Mouse (Mus musculus): ENCODE measurements around the gene Pitpnc1. TPM values are rescaled to one million over a fixed set of nuclear protein-coding genes. Genes with fewer than 3 reads are reported as not detected.

Pitpnc1 gene
- polyA plus RNA-seq, 1 experiment from 2014 or later = 40.5 TPM

DNA sequence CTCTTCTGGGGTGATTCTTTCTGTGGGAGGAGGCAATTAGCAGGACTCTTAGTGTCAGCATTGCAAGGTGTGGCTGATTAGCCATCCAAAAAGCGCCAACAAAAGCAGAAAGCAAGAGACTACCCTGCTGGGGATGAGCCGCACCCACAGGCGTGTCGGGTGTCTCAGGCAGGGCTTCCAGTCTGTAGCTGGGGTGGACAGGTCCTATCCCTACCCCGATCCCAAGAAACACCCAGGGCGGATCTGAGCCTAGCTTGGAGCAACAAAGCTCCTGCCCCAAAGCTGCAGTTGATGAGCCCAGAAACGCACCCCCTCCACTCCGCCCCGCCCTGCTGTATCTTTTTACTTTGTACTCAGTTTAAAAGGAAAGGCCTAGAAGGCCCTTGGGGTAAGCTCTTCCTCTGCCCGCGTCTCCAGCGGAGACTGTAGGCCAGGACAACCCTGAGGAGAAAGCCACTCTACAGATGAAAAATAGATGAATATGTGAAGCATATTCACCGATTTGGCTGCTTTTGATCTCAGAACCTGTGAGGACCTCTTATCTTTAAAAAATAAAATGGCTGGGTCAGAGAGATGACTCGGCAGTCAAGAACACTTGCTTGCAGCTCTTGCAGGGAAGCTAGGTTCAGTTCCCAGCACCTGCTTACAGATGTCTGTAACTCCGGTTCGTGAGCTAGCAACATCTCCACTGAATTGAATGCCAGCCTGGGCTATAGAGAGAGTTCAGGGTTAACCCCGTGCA is 21.2 kb downstream of the Pitpnc1 start:
- Histone ChIP-seq H3K36me3 (peaks cover 15% of the 10 kb centered on the region), H3K27ac (no peak overlapping the region), H3K4me2 (replicated peaks) (no peak overlapping the region), H3K9me3 (no peaks in the 10 kb centered on the region), H3K9ac (no peak overlapping the region), H3K4me3 (no peak overlapping the region), H3K27me3 (no peaks in the 10 kb centered on the region), H3K4me1 (peaks cover 23% of the 10 kb centered on the region)
- ATAC-seq (ENCODE audit: low FRiP score, low read depth) = no peak
- WGBS = 72% methylated on average over 17 of the region's 17 CpGs

DNA sequence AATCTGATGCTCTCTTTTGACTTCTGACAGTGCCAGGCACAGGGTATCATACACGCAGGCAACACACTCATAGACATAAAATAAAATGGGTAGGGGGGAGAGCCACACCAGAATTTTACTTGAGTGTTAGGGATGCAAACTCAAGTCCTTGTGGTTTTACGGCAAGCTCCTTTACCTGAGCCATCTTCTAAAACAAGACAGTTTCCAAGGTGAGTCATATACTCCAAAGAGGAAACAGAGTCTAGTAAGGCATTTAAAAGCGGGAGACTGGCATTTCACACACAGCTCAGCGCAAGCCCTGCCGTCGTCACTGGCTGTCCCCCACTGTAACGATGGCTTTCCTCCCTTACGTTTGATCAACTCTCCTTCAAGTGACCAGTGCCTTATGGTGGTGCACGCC is 22.6 kb downstream of the Pitpnc1 start:
- Histone ChIP-seq H3K36me3 (peaks cover 2% of the 10 kb centered on the region; the same call in 1 of the 2 replicates), H3K27ac (no peak overlapping the region), H3K4me3 (no peak overlapping the region), H3K4me1 (peaks cover 23% of the 10 kb centered on the region), H3K9ac (no peak overlapping the region), H3K9me3 (no peaks in the 10 kb centered on the region), H3K4me2 (replicated peaks) (no peak overlapping the region), H3K27me3 (no peaks in the 10 kb centered on the region)
- 77% methylated on average over 9 of the region's 9 CpGs for WGBS
- ATAC-seq (ENCODE audit: low FRiP score, low read depth) = no peak

DNA sequence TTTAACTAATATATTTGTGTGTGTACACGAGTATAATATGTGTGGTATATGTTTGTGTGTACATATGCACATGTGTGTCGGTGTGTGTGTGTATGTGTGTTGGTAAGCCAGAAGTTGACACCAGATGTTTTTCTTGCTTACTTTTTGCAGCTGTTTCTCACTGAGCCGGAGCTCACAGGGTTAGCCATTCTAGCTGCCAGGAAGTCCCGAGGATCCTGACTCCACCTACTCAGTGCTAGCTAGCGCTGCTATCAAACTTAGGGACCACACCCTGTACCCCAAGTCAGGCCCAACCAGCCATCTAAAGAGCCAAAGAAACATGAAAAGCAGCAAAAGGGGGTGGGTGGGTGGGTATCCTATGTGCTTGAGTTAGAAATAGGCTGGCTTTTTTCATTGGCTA is 23.1 kb downstream of the Pitpnc1 start:
- WGBS = 63% methylated on average over 5 of the region's 5 CpGs
- H3K4me3 ChIP-seq = no peak overlapping the region
- peaks cover 23% of the 10 kb centered on the region for H3K4me1 ChIP-seq
- no peak for ATAC-seq (ENCODE audit: low FRiP score, low read depth)
- no peaks in the 10 kb centered on the region for H3K9me3 ChIP-seq
- H3K4me2 ChIP-seq (replicated peaks) = no peak overlapping the region
- H3K9ac ChIP-seq = no peak overlapping the region
- no peaks in the 10 kb centered on the region for H3K27me3 ChIP-seq
- H3K27ac ChIP-seq = no peak overlapping the region
- H3K36me3 ChIP-seq = no peaks in the 10 kb centered on the region

DNA sequence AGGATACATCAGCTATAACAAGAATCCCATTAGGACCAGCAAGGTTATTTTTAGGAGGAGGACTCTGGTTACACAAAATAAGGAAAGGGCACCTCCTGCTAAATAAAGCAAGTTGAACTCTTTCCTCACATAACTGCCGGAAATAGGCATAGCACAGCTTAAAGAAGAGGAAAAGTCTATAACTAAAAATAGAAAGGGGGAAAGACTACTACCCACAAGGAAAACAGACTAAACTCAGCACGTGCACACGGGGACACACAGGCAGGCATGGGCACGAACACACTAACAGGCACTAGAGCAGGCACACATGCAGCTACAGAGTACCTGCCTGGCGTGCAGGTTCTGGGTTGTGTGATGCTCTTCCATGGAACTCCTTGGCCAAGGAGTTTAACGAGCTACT is 23.8 kb downstream of the Pitpnc1 start:
- H3K27ac ChIP-seq = no peak overlapping the region
- no peak overlapping the region for H3K9ac ChIP-seq
- H3K27me3 ChIP-seq = no peaks in the 10 kb centered on the region
- no peak overlapping the region for H3K4me3 ChIP-seq
- WGBS = 73% methylated on average over 6 of the region's 6 CpGs
- no peak overlapping the region for H3K4me2 ChIP-seq (replicated peaks)
- ATAC-seq (ENCODE audit: low FRiP score, low read depth) = no peak
- no peaks in the 10 kb centered on the region for H3K9me3 ChIP-seq
- H3K4me1 ChIP-seq = peaks cover 23% of the 10 kb centered on the region
- H3K36me3 ChIP-seq = no peaks in the 10 kb centered on the region

DNA sequence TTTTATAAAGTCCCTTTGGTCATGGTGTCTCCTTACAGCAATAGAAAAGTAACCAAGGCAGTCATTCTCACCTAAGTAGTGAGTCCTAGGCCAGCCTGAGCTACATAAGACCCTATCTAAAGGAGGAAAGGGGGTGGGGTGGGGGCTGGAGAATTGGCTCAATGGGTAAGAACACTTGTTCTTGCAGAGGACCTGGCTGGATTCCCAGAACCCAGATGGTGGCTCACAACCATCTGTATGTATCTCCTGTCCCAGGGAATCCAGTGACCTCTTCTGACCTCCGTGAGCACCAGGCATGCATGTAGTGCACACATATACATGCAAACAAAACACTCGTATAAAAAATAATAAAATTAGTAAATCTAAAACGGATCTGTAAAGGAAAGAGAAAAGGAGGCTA is 24.8 kb downstream of the Pitpnc1 start:
- no peak overlapping the region for H3K4me2 ChIP-seq (replicated peaks)
- no peak overlapping the region for H3K9ac ChIP-seq
- H3K27me3 ChIP-seq = no peaks in the 10 kb centered on the region
- H3K4me1 ChIP-seq = peaks cover 23% of the 10 kb centered on the region
- no peak overlapping the region for H3K27ac ChIP-seq
- 86% methylated on average over 3 of the region's 3 CpGs for WGBS
- no peaks in the 10 kb centered on the region for H3K9me3 ChIP-seq
- ATAC-seq (ENCODE audit: low FRiP score, low read depth) = no peak
- no peaks in the 10 kb centered on the region for H3K36me3 ChIP-seq
- H3K4me3 ChIP-seq = no peak overlapping the region

DNA sequence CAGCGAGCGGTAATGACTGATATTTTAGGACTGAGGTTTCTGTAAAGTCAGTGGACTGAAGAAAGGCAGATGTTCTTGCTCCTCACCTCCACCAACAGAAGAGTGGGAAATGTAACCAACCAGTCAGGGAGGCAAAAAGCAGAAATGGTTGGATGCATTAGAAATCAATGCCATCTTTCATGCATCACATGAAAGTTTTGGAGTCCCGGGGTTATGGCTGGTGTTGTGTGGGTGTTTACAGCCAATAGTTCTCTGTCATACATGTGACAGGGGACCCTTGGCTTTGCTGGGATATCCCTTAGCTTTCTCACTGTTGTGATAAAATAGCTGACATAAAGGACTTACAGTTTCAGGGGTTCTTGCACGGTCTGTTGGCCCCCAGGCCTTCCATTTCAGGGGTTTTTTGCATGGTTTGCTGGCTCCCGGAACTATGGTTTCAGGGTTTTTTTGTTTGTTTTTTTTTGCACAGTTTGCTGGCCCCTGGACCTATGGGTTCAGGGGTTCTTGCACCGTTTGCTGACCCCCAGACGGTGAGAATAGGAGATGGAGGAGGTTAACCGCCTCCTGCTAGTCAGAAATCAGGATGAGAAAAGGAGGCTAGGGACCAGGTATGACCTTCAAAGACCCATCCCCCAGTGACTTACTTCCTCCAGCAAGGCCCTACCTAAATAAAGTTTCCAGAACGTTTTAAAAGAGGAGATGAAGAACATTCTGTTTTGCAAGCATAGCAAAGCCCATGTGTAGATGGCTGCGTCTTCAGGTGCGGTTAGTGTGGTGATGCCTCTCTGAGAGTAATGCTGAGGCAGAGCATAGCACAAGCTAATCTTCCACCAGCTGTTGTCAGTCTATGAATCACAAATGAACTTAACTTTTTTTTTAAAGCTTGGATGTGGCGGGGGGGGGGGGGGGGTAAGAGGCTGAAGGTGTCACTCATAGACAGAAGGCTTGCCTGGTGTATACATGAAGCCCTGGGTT is 27.1 kb downstream of the Pitpnc1 start:
- Histone ChIP-seq H3K4me1 (0 out of 2 replicates have a peak, but pooled peaks cover 13% of the 10 kb centered on the region), H3K9ac (no peak overlapping the region), H3K4me3 (no peak overlapping the region), H3K4me2 (replicated peaks) (no peak overlapping the region), H3K27ac (no peak overlapping the region), H3K36me3 (no peaks in the 10 kb centered on the region), H3K9me3 (peaks cover 1% of the 10 kb centered on the region), H3K27me3 (no peaks in the 10 kb centered on the region)
- WGBS = 83% methylated on average over 12 of the region's 12 CpGs
- no peak for ATAC-seq (ENCODE audit: low FRiP score, low read depth)

DNA sequence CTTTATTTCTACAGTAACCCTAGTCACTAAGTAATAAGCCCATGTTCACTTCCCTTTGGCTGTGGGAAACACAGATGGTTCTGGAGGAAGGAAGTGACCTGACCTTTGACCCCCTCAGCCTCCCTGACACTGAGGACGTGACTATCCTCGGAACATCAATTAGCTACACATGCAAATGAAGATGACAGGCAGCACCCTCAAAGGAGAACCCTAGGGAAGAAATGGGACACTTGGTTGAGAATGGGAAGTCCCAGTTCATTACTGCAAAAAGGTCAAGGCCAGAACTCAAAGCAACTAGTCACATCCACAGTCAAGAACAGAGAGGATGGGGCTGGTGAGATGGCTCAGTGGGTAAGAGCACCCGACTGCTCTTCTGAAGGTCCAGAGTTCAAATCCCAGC is 29.4 kb downstream of the Pitpnc1 start:
- ATAC-seq (ENCODE audit: low FRiP score, low read depth) = no peak
- Histone ChIP-seq H3K36me3 (no peaks in the 10 kb centered on the region; the same call in 1 of the 2 replicates), H3K27me3 (no peaks in the 10 kb centered on the region), H3K4me1 (peaks cover 11% of the 10 kb centered on the region), H3K4me2 (replicated peaks) (no peak overlapping the region), H3K9me3 (peaks cover 4% of the 10 kb centered on the region), H3K9ac (no peak overlapping the region), H3K27ac (no peak overlapping the region), H3K4me3 (no peak overlapping the region)
- WGBS = 54% methylated on average over 3 of the region's 3 CpGs

DNA sequence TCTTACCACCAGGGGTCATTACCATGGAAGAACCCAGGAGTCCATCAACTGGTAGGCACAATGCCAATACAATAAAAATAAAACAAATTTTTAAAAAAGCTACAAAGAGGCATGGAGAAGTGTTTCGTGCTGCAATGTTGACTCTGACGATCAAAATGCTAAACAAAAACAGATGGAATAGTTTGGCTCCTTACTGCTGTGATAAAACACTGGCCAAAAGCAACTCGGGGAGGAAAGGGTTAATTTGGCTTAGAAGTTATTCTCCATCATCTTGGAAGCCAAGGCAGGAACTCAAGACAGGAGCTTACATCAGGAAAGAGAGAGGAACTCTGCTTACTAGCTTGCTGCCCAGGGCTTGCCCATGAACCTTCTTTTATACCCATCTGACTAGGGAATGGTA is 32.4 kb downstream of the Pitpnc1 start:
- H3K4me1 ChIP-seq = peaks cover 17% of the 10 kb centered on the region
- peaks cover 6% of the 10 kb centered on the region; the same call in 1 of the 2 replicates for H3K36me3 ChIP-seq
- peak overlapping the region; percentile 16; the same call in 1 of the 2 replicates for H3K27ac ChIP-seq
- H3K4me3 ChIP-seq = no peak overlapping the region
- no peak overlapping the region for H3K4me2 ChIP-seq (replicated peaks)
- H3K9me3 ChIP-seq = peaks cover 4% of the 10 kb centered on the region
- no peak overlapping the region for H3K9ac ChIP-seq
- ATAC-seq (ENCODE audit: low FRiP score, low read depth) = peak; percentile 54; the same call in 1 of the 2 replicates
- 31% methylated on average over 3 of the region's 3 CpGs for WGBS
- H3K27me3 ChIP-seq = no peaks in the 10 kb centered on the region

DNA sequence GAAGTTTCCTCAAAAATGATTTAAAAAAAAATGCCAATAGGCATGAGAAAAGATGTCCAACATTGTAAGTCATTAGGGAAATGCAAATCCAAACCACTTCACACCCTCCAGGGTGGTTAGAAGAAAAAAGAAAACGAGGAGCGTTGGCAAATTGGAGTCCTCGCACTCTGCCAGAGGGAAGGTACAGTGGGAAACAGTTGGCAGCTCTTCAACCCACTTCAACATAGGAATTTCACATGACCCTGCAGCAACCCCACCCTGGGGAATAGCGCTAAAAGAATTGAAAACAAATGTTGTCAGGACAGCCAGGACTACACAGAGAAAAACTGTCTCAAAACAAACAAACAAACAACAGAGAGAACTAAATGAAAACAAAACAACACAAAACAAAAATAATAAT is 32.8 kb downstream of the Pitpnc1 start:
- Histone ChIP-seq H3K4me3 (no peak overlapping the region), H3K36me3 (peaks cover 6% of the 10 kb centered on the region; the same call in 1 of the 2 replicates), H3K4me1 (peaks cover 21% of the 10 kb centered on the region), H3K9ac (no peak overlapping the region), H3K27me3 (no peaks in the 10 kb centered on the region), H3K4me2 (replicated peaks) (no peak overlapping the region), H3K27ac (peak overlapping the region; percentile 16; the same call in 1 of the 2 replicates), H3K9me3 (peaks cover 4% of the 10 kb centered on the region)
- 0 out of 2 replicates have a peak, but pooled peaks have one; percentile 64 for ATAC-seq (ENCODE audit: low FRiP score, low read depth)
- WGBS = 37% methylated on average over 4 of the region's 4 CpGs

DNA sequence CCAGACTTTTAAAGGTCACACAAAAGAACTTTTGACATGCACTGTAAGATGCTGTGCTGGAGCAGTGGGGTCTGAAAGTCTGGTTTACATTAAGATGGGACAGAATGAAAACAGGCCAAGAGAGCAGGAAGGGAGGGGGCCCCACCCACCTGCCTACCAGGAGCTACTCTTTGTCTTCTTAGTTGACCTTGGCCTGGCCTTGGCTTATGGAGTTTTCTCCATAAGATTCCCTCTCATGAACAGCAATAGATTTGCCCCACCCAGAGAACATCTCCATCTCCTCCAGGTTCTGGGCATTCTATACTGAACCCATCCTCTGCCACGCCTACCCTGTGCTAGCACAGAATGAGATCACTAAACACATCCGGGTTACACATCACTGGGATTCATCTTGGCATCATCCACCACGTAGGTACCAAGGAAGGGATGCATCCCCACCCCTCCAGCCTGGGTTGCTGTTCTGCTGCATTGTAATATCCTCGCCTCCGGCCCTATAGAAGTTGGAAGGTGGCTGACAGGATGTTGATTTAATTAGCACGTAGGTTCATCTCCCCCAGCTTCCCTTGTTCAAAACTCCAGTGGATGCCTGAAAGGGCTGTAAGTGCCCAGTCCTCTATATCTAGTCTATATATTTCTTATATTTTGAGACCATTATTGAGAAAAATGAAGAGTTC is 34.6 kb downstream of the Pitpnc1 start:
- H3K27ac ChIP-seq = no peak overlapping the region
- peaks cover 4% of the 10 kb centered on the region for H3K9me3 ChIP-seq
- no peak overlapping the region for H3K4me3 ChIP-seq
- no peak overlapping the region for H3K9ac ChIP-seq
- ATAC-seq (ENCODE audit: low FRiP score, low read depth) = no peak
- H3K36me3 ChIP-seq = peaks cover 6% of the 10 kb centered on the region; the same call in 1 of the 2 replicates
- 89% methylated on average over 6 of the region's 6 CpGs for WGBS
- H3K27me3 ChIP-seq = no peaks in the 10 kb centered on the region
- H3K4me2 ChIP-seq (replicated peaks) = no peak overlapping the region
- H3K4me1 ChIP-seq = peaks cover 21% of the 10 kb centered on the region

DNA sequence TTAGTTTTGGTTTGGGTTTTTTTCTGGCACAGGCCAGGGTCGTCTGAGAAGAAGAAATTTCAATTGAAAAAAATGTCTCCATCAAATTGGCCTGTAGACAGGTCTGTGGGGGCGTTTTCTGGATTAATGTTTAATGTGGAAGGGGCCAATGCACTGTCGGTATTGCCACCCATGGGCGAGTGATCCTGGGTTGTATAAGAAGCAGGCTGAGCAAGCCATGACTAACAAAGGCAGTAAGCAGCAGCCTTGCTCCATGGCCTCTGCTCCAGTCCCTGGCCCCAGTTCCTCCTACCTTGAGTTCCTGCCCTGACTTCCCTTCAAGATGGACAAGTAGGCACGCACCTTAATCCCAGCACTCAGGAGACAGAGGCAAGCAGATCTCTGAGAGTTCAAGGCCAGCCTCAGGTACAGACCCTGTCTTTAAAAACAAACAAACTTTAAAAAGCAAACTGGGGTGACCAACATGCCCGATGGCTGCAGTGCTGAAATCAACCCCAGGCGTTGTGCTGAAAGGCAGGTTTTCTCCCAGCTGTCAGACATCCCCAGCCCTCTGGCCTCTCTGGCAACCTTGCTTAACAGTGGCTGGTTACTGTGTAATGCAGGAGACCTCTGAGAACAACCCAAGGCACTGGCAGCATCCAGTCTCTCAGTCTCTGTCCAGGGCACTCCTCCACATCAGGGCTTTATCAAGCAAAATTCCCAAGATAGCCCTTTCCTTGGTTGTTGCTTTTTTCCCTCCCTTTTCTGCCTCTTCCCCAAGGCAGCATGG is 39.1 kb downstream of the Pitpnc1 start:
- H3K4me1 ChIP-seq = peaks cover 10% of the 10 kb centered on the region
- no peak overlapping the region for H3K4me2 ChIP-seq (replicated peaks)
- ATAC-seq (ENCODE audit: low FRiP score, low read depth) = no peak
- H3K27ac ChIP-seq = no peak overlapping the region
- WGBS = 81% methylated on average over 7 of the region's 7 CpGs
- no peaks in the 10 kb centered on the region for H3K27me3 ChIP-seq
- H3K4me3 ChIP-seq = no peak overlapping the region
- no peak overlapping the region for H3K9ac ChIP-seq
- peaks cover 6% of the 10 kb centered on the region; the same call in 1 of the 2 replicates for H3K36me3 ChIP-seq
- no peaks in the 10 kb centered on the region; the same call in 1 of the 2 replicates for H3K9me3 ChIP-seq

Data from limb, embryonic 13.5 days (tissue).